Mouse (Mus musculus) right cerebral cortex, postnatal 36 days (tissue): ENCODE measurements around the gene Esrrg.
A peak's percentile ranks its signal among the peaks of the same experiment; 100 is the strongest.

Experiments
- DNase-seq, 2 experiments: peaks; one replicate each; pipeline ENCODE4 v3.0.0; 2022; ENCODE audit warnings: low spot score in 2 of 2, mixed read lengths in 1 of 2

Esrrg gene

GRCm38 (mm10) chr1:188154466-188155110 lies 546.0 kb downstream of the Esrrg start:
- DNase-seq, result no peak

GRCm38 (mm10) chr1:188155135-188155779 lies 546.7 kb downstream of the Esrrg start:
- no peak for DNase-seq

GRCm38 (mm10) chr1:188156520-188156919 lies 547.9 kb downstream of the Esrrg start:
- DNase-seq, result no peak

- no peak for DNase-seq
Measured at GRCm38 (mm10) chr1:188157237-188157955, 548.8 kb downstream of the Esrrg start.

- DNase-seq, result no peak
Measured at GRCm38 (mm10) chr1:188158675-188159074, 550.1 kb downstream of the Esrrg start.

GRCm38 (mm10) chr1:188159108-188159507 lies 550.5 kb downstream of the Esrrg start:
- no peak for DNase-seq

- no peak for DNase-seq
Measured at GRCm38 (mm10) chr1:188163058-188163457, 554.5 kb downstream of the Esrrg start.

GRCm38 (mm10) chr1:188164251-188164650 lies 555.7 kb downstream of the Esrrg start:
- no peak for DNase-seq

- DNase-seq, result no peak
Measured at GRCm38 (mm10) chr1:188173859-188174258, 565.3 kb downstream of the Esrrg start.

- no peak for DNase-seq
Measured at GRCm38 (mm10) chr1:188182951-188183350, 574.4 kb downstream of the Esrrg start.

GRCm38 (mm10) chr1:188186440-188187117 lies 578.0 kb downstream of the Esrrg start:
- no peak for DNase-seq

- no peak for DNase-seq
Measured at GRCm38 (mm10) chr1:188192971-188193370, 584.4 kb downstream of the Esrrg start.

- no peak for DNase-seq
Measured at GRCm38 (mm10) chr1:188207421-188207820, 598.8 kb downstream of the Esrrg start.

GRCm38 (mm10) chr1:188209025-188209424 lies 600.4 kb downstream of the Esrrg start:
- DNase-seq, result no peak

GRCm38 (mm10) chr1:188214885-188215611 lies 606.5 kb downstream of the Esrrg start:
- DNase-seq, result no peak

- peak; percentile 3 to 21 for DNase-seq
Measured at GRCm38 (mm10) chr1:188221226-188221792, 612.7 kb downstream of the Esrrg start.

GRCm38 (mm10) chr1:188233036-188233724 lies 624.6 kb downstream of the Esrrg start:
- DNase-seq, result no peak

GRCm38 (mm10) chr1:188238636-188239035 lies 630.0 kb downstream of the Esrrg start:
- DNase-seq, result no peak

GRCm38 (mm10) chr1:188241766-188242165 lies 633.2 kb downstream of the Esrrg start:
- no peak for DNase-seq

- DNase-seq, result peak; percentile 4 to 9
Measured at GRCm38 (mm10) chr1:188257500-188257899, 648.9 kb downstream of the Esrrg start.
